Mouse (Mus musculus) adrenal gland, adult (tissue): ENCODE measurements around the gene Grm2.
"Not testable (repeated sequence)": the region's sequence is repeated elsewhere in the genome, so short reads cannot be mapped to it uniquely, and the experiment has no call there.

Experiments
- DNase-seq, 2 experiments: peaks; one replicate each; pipeline ENCODE4 v3.0.0; 2022 to 2023; ENCODE audit warnings: low spot score in 1 of 2; ENCODE audit not compliant: inconsistent age in 2 of 2

The Grm2 gene

DNA sequence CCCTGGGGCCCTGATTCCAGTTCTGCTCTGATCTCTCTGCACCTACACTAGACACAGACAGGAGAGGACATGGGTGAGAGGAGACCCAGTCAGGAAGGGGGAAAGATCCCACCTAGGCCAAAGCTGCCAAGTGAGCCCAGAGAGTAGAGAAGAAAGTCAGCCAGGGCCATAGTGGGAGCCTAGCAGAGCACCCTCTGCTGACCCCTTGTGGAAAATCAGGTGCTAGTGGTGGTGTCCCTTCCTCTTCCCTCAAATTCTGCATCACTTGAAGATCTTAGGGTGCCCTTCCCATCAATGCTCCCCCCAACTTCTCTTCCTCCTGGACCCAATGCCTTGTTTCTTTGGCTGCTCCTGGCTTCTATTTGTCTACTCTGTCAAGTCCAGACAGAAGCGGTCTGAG, 3.2 kb downstream of the Grm2 start:
- no peak for DNase-seq

DNA sequence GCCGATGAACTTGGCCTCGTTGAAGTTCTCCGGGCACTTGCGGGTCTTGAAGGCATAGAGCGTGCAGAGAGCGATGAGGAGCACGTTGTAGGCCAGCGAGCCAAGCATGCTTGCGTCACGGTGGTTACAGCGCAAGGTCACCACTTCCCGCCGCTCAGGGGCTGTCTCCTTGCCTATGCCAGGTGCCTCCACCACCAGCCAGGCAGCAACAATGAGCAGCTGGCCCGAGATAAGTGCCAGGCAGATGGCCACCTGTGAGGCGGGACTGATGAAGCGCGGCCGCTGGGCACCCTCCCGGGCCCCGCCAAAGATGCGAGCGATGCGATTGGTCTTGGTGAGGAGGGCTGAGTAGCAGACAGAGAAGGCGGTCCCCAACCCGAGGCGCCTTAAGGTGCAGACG, 8.7 kb downstream of the Grm2 start:
- DNase-seq: no peak

GRCm38 (mm10) chr9:106645684-106646271, 10.1 kb downstream of the Grm2 start:
- DNase-seq: no peak

DNA sequence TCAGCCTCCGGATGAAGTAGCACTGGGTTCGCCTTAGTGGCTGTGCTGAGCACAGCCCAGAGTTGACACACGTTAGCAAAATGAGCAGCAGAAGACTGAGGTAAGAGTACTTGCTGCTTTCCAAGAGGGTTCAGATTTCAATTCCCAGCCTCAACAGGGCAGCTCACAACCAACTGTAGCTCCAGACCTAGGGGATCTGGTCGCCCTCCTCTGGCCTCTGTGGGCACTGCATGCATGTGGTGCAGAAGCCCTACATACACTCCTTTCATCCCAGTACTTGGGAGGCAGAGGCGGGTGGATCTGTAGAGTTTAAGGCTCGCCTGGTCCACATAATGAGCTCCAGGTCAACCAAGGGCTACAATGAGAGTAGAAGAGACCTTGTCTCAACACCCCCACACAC, 12.1 kb downstream of the Grm2 start:
- no peak for DNase-seq

GRCm38 (mm10) chr9:106643128-106643527, 12.8 kb downstream of the Grm2 start:
- DNase-seq: peak; percentile 81 to 95

DNA sequence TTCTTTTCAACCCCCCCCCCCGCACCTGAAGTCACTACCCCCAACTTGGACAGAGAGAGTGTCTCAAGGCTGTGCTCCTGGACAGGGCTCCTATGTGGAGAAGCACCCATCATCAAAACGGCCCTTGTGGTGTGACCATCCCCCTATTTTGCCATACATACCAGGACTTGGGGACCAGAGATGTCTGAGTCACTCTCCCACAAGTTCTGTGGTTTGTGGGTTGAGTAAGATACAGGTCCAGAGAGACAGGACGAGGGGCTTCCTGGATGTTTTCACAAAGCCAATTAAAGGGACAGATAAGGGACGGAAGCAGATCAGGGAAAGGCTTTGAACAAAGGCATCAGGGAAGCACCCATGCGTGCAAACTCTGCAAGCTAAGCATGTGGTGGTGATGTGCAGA, 14.5 kb downstream of the Grm2 start:
- no peak for DNase-seq

DNA sequence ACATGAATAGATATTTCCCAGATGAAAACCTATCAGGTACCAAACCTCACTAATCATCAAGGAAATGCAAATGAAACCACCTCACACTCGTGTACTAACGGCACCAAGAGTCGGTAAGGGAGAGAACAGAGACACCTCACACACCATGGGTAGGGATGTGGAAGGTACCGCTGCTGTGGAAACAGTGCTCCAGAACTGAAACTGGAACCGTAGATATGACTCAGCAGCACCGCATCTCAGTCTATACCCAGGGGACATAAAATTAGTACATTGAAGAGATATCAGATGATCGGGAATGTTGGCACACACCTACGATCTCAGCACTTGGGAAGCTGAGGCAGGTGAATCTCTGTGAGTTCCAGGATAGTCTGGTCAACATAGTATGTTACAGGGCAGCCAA, 17.7 kb downstream of the Grm2 start:
- DNase-seq: no peak

GRCm38 (mm10) chr9:106632185-106632584, 23.7 kb downstream of the Grm2 start:
- no peak for DNase-seq

DNA sequence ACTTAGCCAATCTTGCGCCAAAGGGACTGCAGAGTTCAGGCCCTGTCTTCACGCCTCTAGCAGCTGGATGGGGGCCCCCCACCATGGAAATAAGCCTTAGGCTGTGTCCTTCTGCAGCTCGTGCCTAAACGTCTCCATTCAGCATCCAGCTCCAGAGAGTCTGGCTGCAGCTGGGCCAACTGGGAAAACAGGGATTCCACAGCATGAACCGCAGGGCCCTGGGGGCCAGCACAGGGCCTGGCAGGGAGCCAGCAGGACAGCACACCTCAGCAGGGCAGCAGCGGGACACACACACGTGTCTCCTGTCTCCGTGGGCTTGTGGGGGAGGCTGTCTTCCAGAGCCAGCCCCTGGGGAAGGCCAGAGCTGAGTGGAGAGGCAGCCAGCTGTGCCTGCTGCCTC, 28.1 kb downstream of the Grm2 start:
- DNase-seq: not testable (repeated sequence)

DNA sequence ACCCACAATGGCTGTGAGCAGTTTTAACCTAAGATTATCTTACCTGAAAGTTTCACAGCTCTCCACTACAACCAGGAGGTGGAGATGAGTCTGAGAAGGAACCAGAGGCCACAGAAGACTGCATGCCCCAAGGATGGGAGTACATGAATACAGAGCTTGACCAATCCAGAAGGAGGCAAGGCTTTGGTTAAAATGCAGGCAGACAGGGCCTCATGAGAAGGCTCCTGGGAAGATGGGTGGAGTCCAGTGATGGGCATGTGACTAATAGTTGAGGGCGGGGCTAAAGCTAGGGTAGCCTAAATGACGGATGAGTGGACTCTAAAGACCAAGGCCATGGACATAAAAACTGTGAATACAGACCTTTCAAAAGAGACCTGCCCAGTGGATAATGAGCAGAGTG, 29.6 kb downstream of the Grm2 start, which contains the start of gene Iqcf6:
Gene Iqcf6 (plus strand): TSS at position 301 of the 400 bp plus-strand sequence.
- no peak for DNase-seq

DNA sequence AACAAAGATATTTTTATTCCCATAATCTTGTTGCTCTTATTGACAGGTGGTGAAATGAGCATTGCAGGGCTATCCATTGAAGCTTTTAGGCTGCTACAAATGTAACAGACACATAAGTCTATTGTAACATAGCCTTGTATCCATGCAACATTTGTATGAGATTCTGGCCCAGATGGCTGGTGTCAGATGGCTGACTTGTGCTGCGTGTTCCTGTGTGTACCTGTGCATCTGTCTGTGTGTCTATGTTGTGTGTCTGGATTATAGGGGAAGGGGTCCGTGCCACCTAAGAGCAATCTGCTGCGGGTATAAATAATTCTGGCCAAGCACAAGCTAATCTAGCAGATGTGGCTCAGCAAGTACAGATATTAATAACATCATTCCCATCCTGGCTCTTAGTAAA, 38.4 kb downstream of the Grm2 start:
- DNase-seq: no peak

- no peak for DNase-seq
Measured at GRCm38 (mm10) chr9:106616306-106616705, 39.6 kb downstream of the Grm2 start.

GRCm38 (mm10) chr9:106614616-106615015, 41.3 kb downstream of the Grm2 start:
- DNase-seq: no peak

GRCm38 (mm10) chr9:106613951-106614350, 41.9 kb downstream of the Grm2 start:
- DNase-seq: no peak

- no peak for DNase-seq
Measured at GRCm38 (mm10) chr9:106610727-106611126, 45.2 kb downstream of the Grm2 start.

DNA sequence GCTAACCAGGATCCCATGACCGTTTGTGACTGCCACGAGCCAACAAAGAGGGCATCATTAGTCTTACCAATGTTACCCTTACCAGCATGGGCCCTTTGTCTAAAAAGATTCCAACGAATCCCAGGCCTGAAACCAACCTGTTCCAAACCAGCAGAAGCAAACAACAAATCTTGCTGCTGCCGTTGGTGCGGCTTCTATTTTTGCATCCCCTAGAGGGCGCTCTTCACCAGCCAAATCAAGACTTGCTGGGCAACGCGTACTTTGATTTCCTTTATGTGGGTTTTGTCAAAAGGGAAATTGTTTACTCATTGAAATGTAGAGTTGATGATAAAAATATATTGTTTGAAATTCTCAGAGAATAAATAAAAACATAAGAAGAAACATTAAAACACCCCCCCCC, 55.3 kb downstream of the Grm2 start:
- DNase-seq: peak; percentile 44 to 78

DNA sequence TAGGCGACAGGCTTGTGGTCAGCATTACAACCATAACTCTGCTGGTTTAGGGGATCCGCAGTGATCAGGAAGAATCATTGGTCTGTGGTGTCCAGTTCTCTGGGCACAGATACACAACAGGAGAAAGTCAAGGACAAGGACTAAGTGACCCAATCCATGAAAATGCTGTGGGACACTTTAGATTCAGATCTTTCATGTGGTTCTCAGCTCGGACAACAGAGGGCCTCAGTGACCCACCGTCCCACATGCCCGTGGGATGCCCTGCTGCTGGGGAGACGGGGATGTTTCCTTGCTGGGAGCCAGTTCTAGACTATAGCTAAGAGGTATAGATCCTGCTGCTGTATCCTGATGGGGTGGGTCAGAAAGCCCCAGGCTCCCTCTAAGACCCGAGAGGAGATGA, 57.4 kb downstream of the Grm2 start:
- DNase-seq: peak; percentile 31 to 73

DNA sequence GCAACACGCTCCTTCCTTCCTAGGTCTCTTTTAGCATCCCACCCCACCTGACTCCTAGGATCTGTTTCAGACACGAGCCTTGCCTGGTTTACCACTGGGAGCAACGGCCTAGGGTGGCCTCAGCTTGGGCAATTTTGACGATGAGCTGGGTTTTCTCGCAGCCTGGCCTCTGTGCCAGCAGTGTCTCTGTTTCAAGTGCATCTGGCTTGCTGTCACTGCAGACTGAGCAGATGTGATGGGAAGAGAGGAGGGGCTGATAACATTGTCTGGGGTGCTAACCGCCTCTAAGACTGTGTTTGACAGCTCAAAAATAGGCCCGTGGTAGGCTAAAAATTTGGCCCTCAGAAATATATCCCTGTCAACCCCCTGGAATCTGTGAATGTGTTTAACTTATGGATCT, 60.0 kb downstream of the Grm2 start:
- no peak for DNase-seq

DNA sequence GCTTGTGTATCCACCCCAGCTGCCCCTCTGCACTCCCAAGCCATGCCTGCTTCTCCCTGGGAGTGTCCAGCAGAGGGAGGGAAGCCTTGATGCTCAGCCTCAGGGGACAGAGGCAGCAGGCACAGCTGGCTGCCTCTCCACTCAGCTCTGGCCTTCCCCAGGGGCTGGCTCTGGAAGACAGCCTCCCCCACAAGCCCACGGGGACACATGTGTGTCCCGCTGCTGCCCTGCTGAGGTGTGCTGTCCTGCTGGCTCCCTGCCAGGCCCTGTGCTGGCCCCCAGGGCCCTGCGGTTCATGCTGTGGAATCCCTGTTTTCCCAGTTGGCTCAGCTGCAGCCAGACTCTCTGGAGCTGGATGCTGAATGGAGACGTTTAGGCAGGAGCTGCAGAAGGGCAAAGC, 60.5 kb downstream of the Grm2 start:
- DNase-seq: not testable (repeated sequence)
